Mouse (Mus musculus) natural killer cell, adult 2 months (primary cell): ENCODE results near the gene Tnrc6c.
A peak's percentile ranks its signal among the peaks of the same experiment; 100 is the strongest.

Experiments used
- DNase-seq, 2 experiments: peaks; one replicate each; pipeline ENCODE4 v3.0.0; 2022; ENCODE audit warnings: low spot score in 2 of 2

Tnrc6c gene

DNA sequence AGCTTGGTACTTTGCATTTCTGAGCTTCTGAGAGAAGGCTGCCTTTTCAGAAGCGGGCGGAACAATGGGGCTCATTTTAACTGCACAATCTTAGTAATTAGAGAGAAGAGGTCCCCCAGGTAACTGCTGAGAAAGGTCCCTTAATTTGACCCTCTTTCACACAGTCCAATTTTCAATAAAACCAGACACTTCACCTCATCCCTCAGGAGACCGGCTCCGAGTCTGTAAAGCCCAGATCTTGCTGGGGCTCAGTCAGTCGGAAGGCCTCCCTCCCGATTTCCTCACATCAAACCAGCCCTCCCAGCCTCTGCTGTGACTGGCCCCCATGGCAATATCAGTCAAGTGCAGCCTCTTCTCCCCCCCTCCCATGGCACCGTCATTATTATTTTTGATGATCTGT lies 15.7 kb upstream of the Tnrc6c start:
- no peak for DNase-seq

DNA sequence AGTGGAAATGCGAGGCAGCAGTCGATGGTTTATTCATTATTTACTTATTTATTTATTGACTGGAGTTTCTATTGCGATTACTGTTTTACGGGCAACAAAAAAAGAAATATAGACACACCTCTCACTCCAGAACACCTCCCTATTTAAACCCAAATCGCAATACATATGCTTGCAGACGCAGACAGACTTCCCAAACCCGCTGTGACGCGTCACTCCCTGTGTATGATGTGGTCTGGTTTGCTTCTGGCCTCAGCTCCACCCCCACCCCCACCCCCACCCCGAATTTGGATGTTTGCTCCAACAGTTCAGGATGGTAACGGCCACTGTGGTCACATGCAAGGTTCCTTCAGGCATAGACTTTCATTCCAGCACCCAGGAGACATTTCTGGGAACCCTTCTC lies 15.3 kb upstream of the Tnrc6c start:
- DNase-seq: no peak

DNA sequence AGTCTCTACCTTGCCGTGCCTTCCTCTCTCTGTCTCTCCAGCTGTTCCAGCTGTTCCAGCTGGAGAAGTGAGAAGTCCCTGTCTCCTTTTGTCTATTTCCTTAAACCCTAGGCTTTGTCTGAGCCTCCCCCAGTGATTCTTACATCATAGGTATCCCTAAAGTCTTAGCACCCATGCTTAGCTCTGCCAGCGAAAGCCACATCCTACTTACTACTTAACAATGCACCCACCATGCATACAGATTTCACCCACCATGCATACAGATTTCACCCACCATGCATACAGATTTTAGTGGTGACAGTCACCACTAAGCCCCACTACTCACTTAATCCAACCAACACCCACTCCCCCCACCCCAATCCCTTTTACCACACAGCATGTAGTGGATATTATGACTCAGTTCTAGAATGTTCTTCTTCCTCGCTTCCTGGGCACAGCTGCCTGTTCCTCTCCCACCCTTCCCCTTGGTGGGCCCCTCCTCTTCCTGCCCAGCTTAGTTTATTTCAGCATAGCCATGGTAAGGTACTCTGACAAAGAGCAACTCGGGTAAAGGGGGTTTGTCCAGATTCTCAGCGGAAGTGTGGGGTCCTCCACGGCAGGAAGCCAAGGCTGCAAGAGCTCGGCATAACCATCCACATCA lies 14.6 kb upstream of the Tnrc6c start:
- no peak for DNase-seq

- DNase-seq: no peak
Measured at GRCm38 (mm10) chr11:117642181-117642580, 11.9 kb upstream of the Tnrc6c start.

GRCm38 (mm10) chr11:117643240-117643639 lies 10.8 kb upstream of the Tnrc6c start:
- DNase-seq: no peak

DNA sequence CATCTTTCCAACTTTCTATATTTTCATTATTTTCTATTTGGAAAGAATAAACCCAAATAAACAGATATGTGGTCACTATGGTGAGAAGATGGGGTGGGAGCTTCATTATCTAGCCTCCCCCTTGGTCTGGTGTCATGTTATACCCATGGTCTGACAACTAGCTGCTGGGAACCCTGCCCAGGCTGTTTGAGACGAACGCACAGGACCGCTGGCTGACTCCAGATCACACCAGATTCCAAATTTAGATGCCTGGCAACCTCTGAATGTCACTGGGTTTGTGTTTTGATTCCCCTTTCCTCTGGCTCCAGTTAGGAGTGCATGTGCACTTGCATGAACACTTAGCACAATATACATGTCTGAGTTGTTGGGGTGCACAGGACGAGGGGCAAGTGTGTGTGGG lies 7.3 kb upstream of the Tnrc6c start:
- no peak for DNase-seq

DNA sequence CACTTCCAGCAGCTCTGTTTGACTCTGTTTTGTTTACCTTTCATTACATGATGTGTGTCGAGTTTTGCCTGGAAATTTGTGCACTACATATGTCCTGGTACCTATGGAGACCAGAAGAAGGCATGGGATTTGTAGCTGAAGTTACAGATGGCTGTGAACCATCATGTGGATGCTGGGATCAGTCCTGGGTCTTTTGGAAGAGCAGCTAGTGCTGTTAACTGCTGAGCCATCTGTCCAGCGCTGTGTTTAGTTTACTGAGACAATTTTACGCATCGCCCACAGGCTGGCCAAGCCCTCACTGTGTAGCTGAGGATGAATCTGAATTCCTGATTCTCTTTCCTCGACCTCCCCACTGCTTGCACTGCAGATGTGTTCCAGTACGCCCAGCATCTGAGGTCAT lies 6.1 kb upstream of the Tnrc6c start:
- DNase-seq: no peak

GRCm38 (mm10) chr11:117650721-117651644 lies 3.1 kb upstream of the Tnrc6c start:
- DNase-seq: no peak

GRCm38 (mm10) chr11:117652907-117653306 lies 1.2 kb upstream of the Tnrc6c start:
- no peak for DNase-seq

- peak; percentile 99 for DNase-seq
Measured at GRCm38 (mm10) chr11:117654380-117654924, 363 bp downstream of the Tnrc6c start.

- DNase-seq: no peak
Measured at GRCm38 (mm10) chr11:117654934-117655291, 824 bp downstream of the Tnrc6c start.

GRCm38 (mm10) chr11:117655292-117656076 lies 1.4 kb downstream of the Tnrc6c start:
- DNase-seq: peak; percentile 36 to 39

GRCm38 (mm10) chr11:117656077-117656401 lies 1.9 kb downstream of the Tnrc6c start:
- no peak for DNase-seq

GRCm38 (mm10) chr11:117658974-117659373 lies 4.9 kb downstream of the Tnrc6c start:
- DNase-seq: no peak

DNA sequence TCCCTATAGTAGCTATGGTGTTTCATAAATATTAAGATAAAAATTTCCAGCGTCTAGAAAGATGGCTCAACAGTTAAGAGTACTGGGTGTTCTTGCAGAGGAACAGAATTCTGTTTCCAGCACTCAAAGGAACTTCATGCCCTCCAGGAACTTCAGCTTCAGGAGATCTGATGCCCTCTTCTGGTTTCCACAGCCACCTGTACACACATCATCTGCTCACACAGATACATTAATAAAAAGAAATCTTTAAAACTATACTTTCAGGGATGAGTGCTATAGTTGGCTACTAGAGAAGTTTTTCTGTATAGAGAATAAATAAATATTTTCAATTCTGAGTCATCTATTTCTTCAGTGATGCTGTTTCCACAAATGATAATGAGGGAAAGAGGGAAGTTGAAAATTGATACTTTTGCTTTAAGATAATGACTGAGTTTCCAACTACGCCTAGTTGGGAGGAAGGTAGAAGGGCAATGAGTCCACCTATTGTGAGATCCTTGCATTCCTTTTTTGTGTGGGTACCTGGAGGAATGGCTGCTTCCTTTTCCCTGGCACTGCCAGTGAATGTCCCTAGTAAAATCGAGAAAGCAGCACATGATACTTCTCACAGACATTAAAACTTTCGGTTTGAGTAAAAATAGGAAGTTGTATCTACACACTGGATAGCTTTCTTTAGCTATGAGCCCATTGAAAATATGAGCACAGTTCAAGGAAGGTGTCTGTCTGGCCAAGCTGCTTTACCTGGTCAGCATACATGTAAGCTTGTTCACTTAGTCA lies 9.1 kb downstream of the Tnrc6c start:
- DNase-seq: no peak

- DNase-seq: no peak
Measured at GRCm38 (mm10) chr11:117663810-117664139, 9.7 kb downstream of the Tnrc6c start.

- no peak for DNase-seq
Measured at GRCm38 (mm10) chr11:117665189-117665588, 11.1 kb downstream of the Tnrc6c start.

GRCm38 (mm10) chr11:117666563-117666962 lies 12.5 kb downstream of the Tnrc6c start:
- DNase-seq: no peak

GRCm38 (mm10) chr11:117667152-117667551 lies 13.1 kb downstream of the Tnrc6c start:
- no peak for DNase-seq

DNA sequence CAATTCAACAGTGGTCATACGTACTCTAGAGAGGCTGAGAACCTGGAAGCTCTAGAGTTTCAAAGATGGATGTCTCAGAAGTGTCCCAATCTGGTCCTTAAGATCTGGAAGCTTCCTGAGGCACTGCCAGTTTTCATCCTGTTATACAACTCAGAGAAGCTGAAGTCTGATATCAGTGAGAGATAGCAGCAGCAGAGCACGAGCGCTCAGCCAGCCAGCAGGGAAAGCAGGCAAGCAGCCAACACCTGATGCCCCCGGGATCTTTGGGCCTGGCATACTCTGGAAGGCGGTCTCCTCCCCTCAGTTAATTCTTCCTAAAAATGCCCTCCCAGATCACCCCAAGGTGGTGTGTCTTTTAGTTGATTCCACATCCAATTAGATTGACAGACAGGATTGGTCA lies 13.7 kb downstream of the Tnrc6c start:
- DNase-seq: no peak

DNA sequence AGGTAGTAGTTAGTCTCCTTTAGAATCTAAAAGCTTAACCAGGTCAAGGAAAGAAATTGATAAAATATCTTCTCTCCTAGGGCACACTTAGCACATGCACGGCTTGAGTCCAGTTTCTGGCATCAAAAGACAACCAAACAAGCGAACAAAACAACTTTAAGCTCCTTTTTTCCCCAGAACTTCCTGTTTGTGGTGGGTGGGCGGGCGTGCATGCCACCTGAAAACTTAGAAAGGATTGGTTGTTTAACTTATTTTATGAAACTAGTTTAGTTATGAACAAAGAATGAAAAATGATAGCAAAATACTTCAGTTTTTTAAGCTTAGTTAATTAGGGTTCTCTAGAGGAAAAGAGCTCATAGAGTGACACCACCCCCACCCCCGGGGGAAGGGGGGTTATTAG lies 17.5 kb downstream of the Tnrc6c start:
- no peak for DNase-seq

- no peak for DNase-seq
Measured at GRCm38 (mm10) chr11:117674531-117674930, 20.4 kb downstream of the Tnrc6c start.
